Mouse (Mus musculus) frontal cortex, postnatal 14 days (tissue): ENCODE data around the gene Aim2.

Experiments used
- DNase-seq, 2 experiments: peaks; one replicate each; pipeline ENCODE4 v3.0.0; 2022; ENCODE audit warnings: low spot score in 2 of 2

Gene Aim2

DNA sequence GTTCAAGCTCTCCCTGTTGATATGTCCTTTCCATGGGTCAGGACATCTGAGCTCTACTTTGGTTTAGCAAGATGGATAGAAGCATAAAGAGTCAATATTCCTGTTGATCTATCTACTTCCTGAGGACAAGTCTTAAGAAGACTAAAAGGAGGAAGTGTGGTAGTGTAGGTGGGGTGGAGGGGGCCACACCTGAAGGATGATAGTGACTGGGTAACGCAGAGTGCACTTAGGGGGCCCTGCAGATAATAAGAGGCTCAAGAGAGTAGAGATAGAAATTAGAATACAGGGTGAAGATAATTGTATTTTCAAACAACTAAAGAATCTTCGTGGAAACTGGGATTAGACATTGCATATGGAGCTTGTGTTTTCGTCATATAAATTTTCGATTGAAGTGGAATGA is 5.6 kb upstream of the Aim2 start:
- no peak for DNase-seq

GRCm38 (mm10) chr1:173348527-173348926 is 2.2 kb upstream of the Aim2 start:
- no peak for DNase-seq

GRCm38 (mm10) chr1:173349192-173349591 is 1.5 kb upstream of the Aim2 start:
- no peak for DNase-seq

DNA sequence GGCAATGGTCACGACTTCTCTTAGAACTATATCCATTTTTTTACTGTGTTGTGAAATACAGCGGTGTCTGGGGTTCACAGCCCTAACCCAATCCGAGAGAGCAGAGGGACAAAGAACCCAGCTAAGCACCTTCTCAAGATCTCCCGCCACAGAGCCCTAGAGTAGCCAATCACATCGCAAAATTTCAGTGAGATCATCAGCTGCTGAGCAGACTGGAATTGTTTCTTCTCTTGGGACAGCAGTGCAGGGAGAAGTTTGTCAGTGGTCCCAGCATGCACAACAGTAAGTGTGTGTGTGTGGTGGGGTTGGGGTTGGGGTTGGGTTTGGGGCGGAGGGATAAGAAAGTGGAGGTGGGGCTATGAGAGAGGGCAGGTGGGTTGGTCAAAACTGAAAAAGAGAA is 733 bp upstream of the Aim2 start:
- no peak for DNase-seq

DNA sequence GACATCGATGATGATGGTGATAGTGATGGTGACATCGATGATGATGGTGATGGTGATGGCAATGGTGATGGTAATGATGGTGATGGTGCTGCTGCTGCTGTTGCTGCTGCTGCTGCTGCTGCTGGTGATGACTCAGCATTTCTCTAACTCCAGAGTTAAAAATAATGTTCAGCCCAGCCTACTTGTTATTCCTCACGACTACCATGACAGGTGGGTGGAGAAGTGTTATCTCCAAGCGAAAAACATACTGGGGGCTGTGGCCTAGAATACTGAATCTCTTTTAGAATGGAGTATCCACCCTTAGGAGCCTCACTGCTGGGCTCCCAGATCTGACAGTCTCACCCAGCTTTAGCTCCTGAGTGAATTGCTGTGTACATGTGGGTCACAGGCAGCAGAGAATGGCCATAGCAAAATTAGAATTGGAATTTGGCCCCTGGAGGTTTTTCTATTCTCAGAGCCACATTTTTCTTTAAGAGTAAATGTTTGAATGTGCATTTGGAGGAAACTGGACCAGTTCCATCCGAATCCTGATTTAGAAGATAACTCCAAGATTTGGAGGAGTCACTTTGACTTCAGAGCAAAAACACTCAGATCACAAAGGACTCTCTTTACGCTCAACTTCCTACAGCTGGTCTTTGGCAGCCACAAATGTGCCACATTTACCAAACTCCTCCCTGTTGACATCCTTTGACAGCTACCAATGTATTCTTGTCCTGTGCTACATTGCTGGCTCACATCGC is 4.6 kb downstream of the Aim2 start:
- no peak for DNase-seq

DNA sequence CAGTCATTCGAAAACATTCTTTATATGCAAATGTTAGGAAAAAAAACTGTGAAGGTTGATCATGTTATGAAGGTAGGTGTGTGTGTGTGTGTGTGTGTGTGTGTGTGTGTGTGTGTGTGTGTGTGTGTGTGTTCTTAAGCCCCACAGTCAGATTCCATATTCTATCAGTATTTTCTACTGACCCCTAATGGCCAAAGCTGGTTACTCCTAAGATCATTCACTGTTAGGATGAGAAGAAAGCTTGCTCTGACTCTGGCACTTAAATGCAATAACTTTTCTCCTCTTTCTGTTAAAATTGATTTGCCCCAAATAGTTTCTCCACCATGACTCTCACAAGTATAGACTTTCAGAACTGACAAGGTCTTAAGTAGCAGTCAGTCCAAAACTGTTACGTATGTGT is 6.0 kb downstream of the Aim2 start:
- DNase-seq, result no peak

DNA sequence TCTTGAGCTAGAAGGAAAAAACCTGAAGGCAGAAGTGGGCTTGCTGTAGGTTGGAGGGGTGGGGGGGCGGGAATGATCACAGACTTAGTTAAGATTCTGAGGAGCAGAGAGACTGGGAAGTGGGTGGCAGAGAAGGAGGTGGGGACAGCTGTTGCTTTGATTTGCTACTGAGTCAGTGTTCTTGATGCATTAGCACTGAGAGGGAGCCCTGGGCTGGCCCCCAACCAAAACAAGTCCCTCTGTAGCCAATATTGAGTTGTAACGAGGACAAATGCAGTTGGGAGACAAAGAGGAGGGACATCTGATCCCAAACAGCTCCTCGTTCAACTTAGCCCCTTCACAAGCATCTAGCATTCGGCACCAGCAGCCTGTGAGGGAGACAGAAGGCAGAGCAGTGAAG is 7.1 kb downstream of the Aim2 start:
- no peak for DNase-seq

DNA sequence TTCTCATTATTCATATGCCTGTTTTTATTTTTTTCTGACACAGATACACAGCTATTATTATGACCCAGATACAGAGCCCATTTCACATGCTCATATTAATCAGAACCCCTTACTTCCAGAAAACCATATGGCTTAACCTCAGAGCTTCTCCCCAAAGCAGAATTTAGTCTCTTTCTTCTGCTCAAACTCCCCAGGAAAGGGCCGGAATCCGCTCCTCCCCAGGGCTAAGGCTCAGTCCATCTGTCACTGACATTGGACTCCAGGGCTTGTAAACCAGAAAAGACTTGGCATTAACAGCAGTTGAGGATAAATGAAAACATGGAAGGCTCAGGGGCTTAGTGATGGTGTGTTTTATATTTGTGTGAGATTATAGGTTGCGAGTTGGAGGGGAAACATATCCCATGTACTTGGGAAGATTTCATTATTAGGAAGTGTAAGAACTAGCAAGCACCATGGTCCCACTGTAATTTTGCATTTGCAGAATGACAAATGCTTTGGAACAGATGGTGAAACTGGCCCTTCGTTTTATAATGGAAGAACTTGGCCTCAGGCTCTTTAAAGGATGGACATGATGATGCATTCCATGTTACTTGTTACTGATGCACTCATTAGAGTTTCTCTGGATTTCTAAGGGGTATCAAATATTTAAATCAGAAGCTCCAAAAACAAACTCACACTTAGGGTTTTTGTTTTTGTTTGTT is 9.1 kb downstream of the Aim2 start:
- no peak for DNase-seq

DNA sequence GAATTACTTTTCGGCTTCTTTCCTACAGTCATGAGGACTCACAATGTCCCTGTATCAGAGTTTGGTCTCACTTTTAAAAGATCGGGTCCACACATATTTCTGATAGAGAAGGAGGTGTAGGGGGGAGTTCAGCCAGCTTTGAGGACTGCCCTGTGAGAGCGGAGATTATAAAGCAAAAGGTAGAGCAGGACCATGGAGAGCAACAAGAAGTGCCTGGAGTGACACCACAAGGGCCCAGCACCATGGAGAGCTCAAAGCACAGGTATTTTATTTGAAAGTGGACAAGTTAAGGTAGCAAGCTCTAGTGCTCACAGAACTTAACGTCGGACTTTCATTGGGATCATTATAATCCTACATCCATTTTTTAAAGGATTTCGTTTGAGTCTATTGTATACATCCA is 11.0 kb downstream of the Aim2 start:
- no peak for DNase-seq

- DNase-seq, result no peak
Observed at GRCm38 (mm10) chr1:173363436-173363835, 12.8 kb downstream of the Aim2 start.

DNA sequence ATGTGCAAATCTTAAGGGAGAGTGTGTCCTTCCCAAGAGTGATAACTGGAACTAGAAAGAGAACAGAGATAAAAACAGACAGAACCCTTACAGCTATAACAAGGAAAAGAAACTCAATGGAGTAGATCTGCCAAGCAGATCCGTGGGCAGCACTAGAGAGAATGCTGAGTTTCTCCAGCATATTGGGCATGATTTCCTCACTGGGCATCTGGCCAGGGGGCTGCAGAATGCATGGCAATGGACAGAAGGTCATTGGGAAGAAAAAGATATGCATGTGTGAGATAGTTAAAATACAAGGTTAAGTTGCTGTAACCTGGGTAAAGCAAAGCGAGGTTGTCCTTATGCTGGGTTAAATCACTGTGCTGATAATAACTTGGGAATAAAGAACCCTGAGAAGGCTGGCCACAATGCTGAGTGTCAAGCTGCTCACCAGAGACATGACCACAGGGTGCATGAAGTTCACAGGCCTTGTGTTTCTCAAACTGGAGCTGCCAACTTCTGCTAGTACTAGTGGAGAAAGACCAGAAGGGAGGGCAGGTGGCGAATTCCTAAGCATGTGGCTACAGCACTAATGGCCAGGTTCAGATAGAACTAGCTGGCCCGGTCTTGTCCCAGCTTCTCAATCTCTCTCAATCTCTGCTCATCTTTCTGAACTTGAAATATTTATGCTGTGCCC is 13.6 kb downstream of the Aim2 start:
- DNase-seq, result no peak

GRCm38 (mm10) chr1:173365970-173366409 is 15.3 kb downstream of the Aim2 start:
- DNase-seq, result no peak

DNA sequence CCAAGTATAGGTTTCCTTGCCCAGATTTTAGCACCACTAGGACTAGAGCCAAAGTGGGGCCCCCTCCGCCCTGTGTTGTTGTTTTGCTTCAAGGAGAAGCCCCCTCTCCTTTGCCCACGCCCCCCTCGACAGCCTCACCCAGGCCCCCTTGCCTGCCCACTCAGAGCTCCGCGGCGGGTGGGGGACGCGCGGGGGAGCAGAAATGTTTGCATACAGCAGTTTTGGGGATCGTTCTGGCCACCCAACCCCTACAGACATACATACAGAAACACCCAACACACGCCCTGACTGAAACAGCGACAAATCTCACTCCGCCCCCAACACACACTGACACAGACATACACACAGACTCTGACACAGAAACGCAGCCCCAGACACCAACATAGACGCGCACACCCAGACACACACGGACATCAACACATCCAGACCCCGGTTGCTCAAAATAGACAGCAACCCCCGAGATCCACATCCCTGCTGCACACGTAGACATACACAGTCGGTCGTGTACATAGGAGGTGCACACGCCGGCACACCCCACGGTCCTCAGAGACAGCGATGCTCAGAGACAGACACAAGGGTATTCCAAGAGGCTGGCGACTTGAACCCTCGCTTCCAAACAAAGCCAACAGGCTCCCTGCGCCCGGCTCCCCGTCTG is 16.1 kb downstream of the Aim2 start:
- DNase-seq, result peak in 1 of 2 experiments; percentile 27

DNA sequence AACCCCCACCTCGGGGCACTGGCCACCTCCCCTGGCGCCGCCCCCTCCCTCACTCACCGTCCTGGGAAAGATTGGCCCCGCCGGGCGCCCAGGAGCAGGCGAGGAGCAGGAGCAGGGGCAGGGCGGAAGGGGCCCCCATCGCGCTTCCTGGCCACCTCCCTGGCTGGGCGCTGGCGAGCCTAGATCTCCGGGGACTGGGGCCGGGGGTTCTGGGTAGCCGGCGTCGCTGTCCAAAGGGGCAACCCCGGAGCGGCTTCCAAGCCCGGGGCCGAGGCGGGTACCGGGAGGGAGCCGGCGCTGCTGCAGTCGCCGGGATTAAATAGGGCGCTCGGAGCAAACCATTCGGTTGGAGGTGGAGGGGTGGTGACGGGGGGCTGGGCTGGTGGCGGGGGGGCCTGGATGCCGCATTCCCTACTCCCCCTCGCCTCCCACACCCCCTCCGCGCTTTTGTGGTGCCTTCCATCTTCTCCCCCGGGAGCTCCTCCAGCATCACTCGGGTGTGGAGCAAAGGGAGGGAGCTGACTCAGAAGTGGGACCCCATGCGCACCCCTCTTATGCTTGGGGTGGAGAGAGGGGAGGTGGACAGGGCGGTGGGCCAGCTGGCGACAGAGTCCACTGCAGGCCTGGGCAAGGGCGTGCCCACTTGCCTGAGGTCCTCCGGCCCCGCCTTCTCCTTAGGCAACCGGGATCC is 16.8 kb downstream of the Aim2 start, which contains the start of gene Cadm3:
Gene Cadm3 (minus strand): TSS at position 340 of the 691 bp plus-strand sequence.
- DNase-seq, result peak; percentile 53 to 72

GRCm38 (mm10) chr1:173369611-173370010 is 18.9 kb downstream of the Aim2 start:
- DNase-seq, result no peak

- no peak for DNase-seq
Observed at GRCm38 (mm10) chr1:173370456-173370855, 19.8 kb downstream of the Aim2 start.

DNA sequence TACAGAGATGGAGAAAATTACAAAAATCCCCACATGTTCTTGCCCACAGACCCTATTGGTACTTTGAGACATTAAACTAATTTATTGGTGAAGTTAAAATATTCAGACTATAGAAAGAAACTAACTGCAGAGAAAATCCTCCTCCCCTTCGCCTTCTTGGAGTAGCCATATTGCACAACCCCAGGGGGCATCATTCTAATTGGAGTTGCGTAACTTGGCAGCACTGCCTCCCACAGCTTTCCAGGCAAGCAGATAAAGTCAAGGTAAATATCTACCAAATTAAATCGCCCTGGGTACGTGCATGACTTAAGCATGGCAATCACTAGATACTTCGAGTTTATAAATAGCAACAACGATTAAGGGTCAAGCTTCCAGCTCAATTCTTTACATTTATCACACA is 20.9 kb downstream of the Aim2 start:
- DNase-seq, result no peak

GRCm38 (mm10) chr1:173374020-173374419 is 23.3 kb downstream of the Aim2 start:
- DNase-seq, result no peak

DNA sequence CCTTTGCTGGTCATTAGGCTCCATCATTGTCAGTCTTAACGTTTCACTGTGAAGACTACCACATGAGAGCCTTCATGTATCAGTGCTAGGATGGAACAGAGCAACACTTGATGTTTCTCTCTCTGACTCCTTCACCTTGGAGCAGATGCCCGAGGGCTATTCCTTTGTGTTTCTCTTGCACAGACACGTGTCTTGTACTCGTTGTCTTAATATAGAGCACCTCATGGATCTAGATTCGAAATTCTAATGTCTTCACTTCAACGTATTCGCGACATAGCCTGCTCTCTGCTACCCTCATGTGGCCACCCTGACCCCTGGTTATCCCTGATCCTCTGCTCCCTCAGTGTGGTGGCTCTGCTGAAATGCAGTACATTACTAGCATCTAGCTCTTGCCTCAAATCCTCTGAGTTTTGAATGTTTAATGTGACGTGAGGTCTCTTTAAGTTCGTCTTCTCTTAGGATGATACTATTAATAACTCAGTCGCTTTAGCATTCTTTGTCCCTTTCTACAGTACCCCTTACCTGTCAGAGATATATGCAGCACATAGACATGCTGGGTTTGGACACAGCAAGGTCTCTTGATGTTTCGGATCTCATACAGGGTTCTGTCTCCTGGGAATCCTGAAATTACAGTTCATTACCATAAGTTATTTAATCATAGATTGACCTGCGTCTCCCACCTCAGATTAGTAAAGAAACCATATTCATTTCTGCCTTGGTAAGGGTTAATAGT is 26.9 kb downstream of the Aim2 start:
- peak; percentile 56 to 70 for DNase-seq

DNA sequence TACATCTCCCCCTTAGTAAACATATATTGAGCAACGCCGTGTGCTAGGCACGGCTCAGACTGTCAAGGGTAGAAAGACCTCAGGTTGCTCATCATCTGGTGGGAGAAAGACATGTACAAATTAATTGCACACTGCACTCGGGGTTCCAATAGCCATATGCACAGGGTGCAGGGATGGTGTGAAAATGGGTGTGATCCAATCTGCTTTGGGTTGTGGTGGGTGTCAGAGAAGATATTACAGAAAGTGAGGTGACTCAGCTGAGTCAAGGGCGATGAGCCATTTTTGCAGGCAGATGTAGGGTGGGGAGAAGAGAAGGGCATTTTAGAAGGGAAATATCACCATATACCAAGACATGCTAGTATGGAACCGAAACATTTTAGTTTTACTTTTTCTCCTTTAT is 30.8 kb downstream of the Aim2 start:
- DNase-seq, result no peak

GRCm38 (mm10) chr1:173389431-173389830 is 38.8 kb downstream of the Aim2 start:
- no peak for DNase-seq
